Mouse (Mus musculus) kidney, embryonic 15.5 days (tissue): ENCODE data around the gene Surf1. TPM values are rescaled to one million over a fixed set of nuclear protein-coding genes. Genes with fewer than 3 reads are reported as not detected.
"Not testable (repeated sequence)": the region's sequence is repeated elsewhere in the genome, so short reads cannot be mapped to it uniquely, and the experiment has no call there.

Experiments
- ATAC-seq: fragments of 200-750 bp; cut with Nextera tagmentation; replicated peaks from 2 replicates; pipeline ENCODE4 v1.8.0; 2017; ENCODE audit warnings: moderate TSS enrichment; ENCODE audit not compliant: low FRiP score
- H3K27ac ChIP-seq: fragments of 300-500 bp; sonication (generic); 2 replicates; pipeline ENCODE4 v1.5.1; 2015; ENCODE audit warnings: mild to moderate bottlenecking, inconsistent platforms
- H3K27me3 ChIP-seq: fragments of 300-500 bp; sonication (generic); 2 replicates; pipeline ENCODE4 v1.6.1; 2015; ENCODE audit warnings: inconsistent platforms
- H3K36me3 ChIP-seq: fragments of 300-500 bp; sonication (generic); 2 replicates; pipeline ENCODE4 v1.6.1; 2015; ENCODE audit warnings: inconsistent platforms
- H3K4me1 ChIP-seq: fragments of 300-500 bp; sonication (generic); 2 replicates; pipeline ENCODE4 v1.6.1; 2015; ENCODE audit warnings: inconsistent platforms
- H3K4me2 ChIP-seq: fragments of 300-500 bp; sonication (generic); 2 replicates; pipeline ENCODE4 v1.6.1; 2015; ENCODE audit warnings: moderate library complexity, mild to moderate bottlenecking, inconsistent platforms
- H3K4me3 ChIP-seq: fragments of 300-500 bp; sonication (generic); replicated peaks from 2 replicates; pipeline ENCODE4 v1.5.1; 2015; ENCODE audit warnings: mild to moderate bottlenecking, inconsistent platforms
- H3K9ac ChIP-seq: fragments of 300-500 bp; sonication (generic); 2 replicates; pipeline ENCODE4 v1.6.1; 2015; ENCODE audit warnings: mild to moderate bottlenecking, inconsistent platforms
- H3K9me3 ChIP-seq: fragments of 300-500 bp; sonication (generic); replicated peaks from 2 replicates; pipeline ENCODE4 v1.6.1; 2016; ENCODE audit warnings: inconsistent platforms
- WGBS: fragments of 180-500 bp; shearing (Covaris S2); methylation state at CpG from one replicate; pipeline ENCODE4 v1.1.7; 2015; ENCODE audit warnings: mixed read lengths; 5-methylcytosine and 5-hydroxymethylcytosine counted together
- polyA plus RNA-seq: library from polyadenylated mRNA; unstranded; fragments of >200 nt; fragmentation: Nextera tagmentation; extraction: Ambion mirVana; gene quantifications from 2 replicates; pipeline ENCODE4 v1.2.1, GENCODE M21; 2015

Gene Surf1
- polyA plus RNA-seq, 1 experiment from 2014 or later: 58.1 TPM

DNA sequence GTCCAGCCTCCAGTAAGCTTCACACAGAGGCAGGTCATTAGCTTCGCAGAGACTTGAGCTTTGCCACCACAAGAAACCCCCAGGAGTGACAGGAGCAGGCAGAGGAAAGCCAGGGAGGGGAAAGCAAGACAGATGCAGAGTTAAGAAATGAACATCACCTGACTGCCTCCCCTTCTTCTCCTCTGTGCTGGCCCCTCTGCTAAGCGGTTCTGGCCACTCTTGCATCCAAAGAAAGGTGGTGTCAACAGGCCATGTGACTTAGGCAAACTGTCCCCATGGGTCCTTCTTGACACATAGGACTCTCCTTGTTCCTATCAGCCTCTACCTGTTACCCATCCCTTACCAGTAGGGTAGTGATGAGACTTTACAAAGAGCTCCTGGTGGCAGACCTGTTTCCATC lies 10.4 kb downstream of the Surf1 start:
- H3K4me2 ChIP-seq: no peak overlapping the region
- peaks cover 46% of the 10 kb centered on the region for H3K4me1 ChIP-seq
- no peak overlapping the region for H3K4me3 ChIP-seq
- ATAC-seq: no peak
- no peaks in the 10 kb centered on the region for H3K27me3 ChIP-seq
- no peak overlapping the region for H3K9ac ChIP-seq
- H3K9me3 ChIP-seq: no peaks in the 10 kb centered on the region
- 82% methylated on average over 2 of the region's 2 CpGs for WGBS
- peaks cover 43% of the 10 kb centered on the region for H3K36me3 ChIP-seq
- no peak overlapping the region for H3K27ac ChIP-seq

DNA sequence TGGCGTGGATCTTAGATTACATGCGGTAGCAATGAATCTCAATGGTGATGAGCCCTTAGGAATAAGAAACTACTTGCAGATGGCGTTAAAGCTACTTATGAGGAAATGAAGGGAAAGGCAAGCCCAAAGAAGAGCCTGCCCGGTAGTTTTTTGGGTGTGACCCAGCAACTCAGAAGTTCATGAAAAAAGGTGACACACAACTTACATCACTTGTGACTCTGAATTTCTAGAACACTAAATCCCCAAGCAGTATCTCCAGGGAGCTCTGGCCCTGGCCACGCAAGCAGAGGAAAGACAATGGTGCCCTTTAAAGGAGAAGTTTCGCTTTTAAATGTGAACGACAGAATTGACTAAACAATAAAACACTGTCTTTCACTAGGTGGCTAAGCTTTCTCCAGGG lies 13.0 kb downstream of the Surf1 start:
- ATAC-seq: no peak
- H3K36me3 ChIP-seq: peaks cover 63% of the 10 kb centered on the region
- H3K4me2 ChIP-seq: peak overlapping the region; percentile 70
- H3K27ac ChIP-seq: peak overlapping the region; percentile 95
- no peaks in the 10 kb centered on the region for H3K9me3 ChIP-seq
- no peaks in the 10 kb centered on the region for H3K27me3 ChIP-seq
- H3K4me1 ChIP-seq: peaks cover 33% of the 10 kb centered on the region
- WGBS: 10% methylated on average over 7 of the region's 7 CpGs
- H3K9ac ChIP-seq: peak overlapping the region; percentile 83
- H3K4me3 ChIP-seq: peak overlapping the region; percentile 87

DNA sequence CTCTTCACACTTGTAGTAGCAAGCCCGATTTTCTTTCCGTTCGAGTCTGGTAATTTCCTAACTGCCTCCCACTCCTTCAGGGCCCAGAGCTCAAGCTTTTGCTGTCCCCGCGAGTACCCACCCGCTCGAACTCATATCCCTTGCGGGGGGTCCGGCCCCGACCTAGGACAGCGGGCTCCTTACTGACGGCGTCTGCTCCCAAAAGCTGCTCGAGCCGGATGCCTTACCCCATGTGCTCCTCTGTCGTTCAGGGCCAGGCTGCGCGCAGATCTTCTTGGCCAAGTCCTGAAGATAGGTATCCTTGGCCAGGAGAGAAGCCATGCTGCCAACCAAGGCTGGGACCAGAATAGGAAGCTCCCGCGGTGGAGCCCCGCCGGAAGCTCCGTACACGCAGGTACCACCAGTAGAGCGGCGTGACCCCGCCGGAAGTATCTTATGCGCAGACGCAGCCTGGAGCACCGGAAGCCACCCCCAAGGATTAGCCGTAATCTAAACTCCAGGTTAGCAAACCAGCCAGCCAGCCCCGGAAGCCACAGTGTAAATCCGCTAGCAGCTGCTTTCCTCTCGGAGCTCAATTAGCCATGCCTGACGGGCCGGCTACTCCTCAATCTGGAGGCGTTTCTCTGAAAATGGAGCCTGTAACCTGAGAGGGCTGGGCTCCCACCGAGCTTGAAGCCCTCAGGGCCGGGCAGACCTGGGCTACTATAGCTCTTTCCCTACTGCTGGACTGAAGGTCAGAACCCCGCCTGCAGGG lies 13.7 kb downstream of the Surf1 start, which contains the start of gene Surf6:
TSS of gene Surf6 (minus strand) at position 413 of the 754 bp plus-strand sequence.
- Histone ChIP-seq H3K36me3 (peaks cover 63% of the 10 kb centered on the region), H3K27ac (peak within 1 kb of the TSS; percentile 95), H3K27me3 (no peaks in the 10 kb centered on the region), H3K9ac (peak within 1 kb of the TSS; percentile 83), H3K4me3 (peak within 1 kb of the TSS; percentile 87), H3K4me1 (peaks cover 31% of the 10 kb centered on the region), H3K4me2 (peak within 1 kb of the TSS; percentile 70), H3K9me3 (no peaks in the 10 kb centered on the region)
- peak; percentile 93 for ATAC-seq
- WGBS: under 1% methylated on average over 41 of the region's 41 CpGs

DNA sequence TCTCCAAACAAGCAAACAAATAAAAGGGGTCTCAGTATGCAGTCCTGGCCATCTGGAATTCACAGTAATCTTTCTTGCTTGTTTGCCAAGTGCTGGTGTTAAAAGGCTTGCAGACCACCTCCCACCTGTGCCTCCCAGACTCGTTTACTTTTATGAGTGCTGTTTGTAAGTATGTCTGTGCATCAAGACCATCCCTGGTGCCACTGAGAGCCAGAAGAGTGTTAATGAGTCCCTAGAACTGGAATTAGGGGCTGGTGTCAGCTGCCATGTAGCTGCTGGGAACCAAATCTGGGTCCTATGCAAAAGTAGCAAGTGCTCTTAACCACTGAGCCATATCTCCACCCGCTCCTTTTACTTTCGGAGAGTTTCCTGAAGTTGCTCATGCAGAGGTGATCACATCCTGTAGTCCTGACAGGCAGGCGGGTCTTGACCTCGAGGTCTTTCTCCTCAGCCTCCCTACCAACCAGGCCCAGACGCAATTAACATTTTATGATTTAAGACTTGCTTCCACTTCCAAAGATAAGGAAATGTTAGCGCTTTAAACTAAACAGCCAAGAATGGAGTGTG lies 14.4 kb downstream of the Surf1 start:
- Histone ChIP-seq H3K4me3 (peak overlapping the region; percentile 87), H3K27ac (peak overlapping the region; percentile 95), H3K9ac (peak overlapping the region; percentile 83), H3K27me3 (no peaks in the 10 kb centered on the region), H3K9me3 (no peaks in the 10 kb centered on the region), H3K4me1 (peaks cover 26% of the 10 kb centered on the region), H3K36me3 (peaks cover 63% of the 10 kb centered on the region), H3K4me2 (peak overlapping the region; percentile 70)
- ATAC-seq: no peak
- WGBS: 6% methylated on average over 7 of the region's 7 CpGs

DNA sequence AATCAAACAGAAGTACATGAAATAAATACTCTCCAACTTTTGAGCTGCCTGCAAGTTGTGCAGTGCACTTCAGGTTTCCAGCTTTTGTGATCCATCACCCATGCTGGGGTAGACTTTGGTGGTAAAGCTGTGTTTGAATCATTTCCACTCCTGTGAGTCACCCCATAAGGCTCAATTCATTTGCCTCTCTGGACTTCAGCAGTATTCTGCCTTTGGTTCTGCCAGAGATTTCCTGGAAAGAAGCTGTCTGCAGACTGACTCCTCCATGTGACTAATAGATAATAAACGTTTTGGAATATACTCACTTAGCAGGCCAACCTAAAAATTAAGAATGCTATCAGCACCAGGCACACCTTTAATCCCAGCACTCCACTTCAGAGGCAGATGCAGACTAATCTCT lies 15.6 kb downstream of the Surf1 start:
- no peak for ATAC-seq
- Histone ChIP-seq H3K36me3 (peaks cover 63% of the 10 kb centered on the region), H3K4me3 (no peak overlapping the region), H3K27me3 (no peaks in the 10 kb centered on the region), H3K27ac (no peak overlapping the region), H3K4me1 (peaks cover 26% of the 10 kb centered on the region), H3K9me3 (no peaks in the 10 kb centered on the region), H3K9ac (no peak overlapping the region), H3K4me2 (no peak overlapping the region; the same call in 1 of the 2 replicates)
- 71% methylated on average over 1 of the region's 1 CpGs for WGBS

DNA sequence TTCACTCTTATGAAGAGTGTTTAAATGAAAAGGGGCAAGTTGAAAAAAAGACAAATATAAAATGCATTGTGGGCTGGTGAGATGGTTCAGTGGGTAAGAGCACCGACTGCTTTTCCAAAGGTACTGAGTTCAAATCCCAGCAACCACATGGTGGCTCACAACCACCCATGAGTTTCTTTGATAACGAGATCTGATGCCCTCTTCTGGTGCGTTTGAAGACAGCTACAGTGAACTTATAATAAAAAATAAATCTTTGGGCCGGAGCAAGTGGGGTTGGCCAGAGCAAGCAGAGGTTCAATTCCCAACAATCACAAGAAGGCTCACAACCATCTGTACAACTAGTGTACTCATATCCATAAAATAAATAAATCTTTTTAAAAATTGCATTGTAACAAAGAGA lies 20.4 kb downstream of the Surf1 start:
- H3K9ac ChIP-seq: no peak overlapping the region
- WGBS: 90% methylated on average over 4 of the region's 4 CpGs
- H3K4me1 ChIP-seq: peaks cover 1% of the 10 kb centered on the region; the same call in 1 of the 2 replicates
- no peaks in the 10 kb centered on the region for H3K9me3 ChIP-seq
- no peaks in the 10 kb centered on the region for H3K27me3 ChIP-seq
- ATAC-seq: no peak
- H3K27ac ChIP-seq: no peak overlapping the region
- no peak overlapping the region for H3K4me2 ChIP-seq
- no peak overlapping the region for H3K4me3 ChIP-seq
- H3K36me3 ChIP-seq: peaks cover 92% of the 10 kb centered on the region

DNA sequence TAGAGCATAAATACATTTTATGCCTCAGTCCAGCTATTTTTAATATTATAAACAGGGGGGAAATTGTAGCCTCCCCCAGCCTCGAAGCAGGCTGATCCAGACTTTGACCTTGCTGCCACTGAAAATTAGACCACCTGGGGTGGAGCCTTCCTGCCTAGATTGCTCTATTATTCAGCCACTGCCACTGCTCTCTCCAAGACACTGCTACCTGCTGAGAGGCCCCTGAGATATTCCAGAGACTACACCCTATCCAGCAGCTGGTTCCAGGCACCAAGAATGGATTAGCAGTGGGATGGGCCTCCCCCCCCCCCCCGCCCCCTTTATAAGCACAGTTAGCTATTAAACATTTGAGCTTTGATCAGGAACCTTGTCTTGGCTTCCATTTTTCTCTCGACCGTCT lies 30.2 kb downstream of the Surf1 start:
- not testable (repeated sequence) for H3K9me3 ChIP-seq, H3K27me3 ChIP-seq, H3K27ac ChIP-seq, ATAC-seq, H3K9ac ChIP-seq, H3K4me1 ChIP-seq, H3K4me2 ChIP-seq, H3K4me3 ChIP-seq
- WGBS: 67% methylated on average over 4 of the region's 4 CpGs
- peaks cover 30% of the 10 kb centered on the region for H3K36me3 ChIP-seq

DNA sequence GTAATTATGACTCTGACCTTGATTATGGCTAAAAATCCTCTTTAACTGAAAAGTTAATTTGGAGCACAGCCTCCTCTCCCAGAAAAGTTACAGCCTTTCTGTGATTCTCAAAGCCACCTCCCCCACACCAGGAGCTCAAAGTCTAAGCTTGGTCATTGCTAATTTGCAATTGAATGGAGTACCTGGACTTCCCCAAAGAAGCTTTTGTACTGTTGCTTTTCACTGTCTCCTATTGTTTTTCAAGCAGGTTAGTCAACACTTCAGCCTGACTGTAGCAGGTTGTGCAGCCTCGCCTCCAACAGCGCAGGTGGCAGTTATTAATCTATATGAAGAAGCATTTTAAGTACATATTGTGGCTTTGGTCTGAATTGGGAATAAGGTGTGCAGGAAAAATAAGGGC lies 30.8 kb downstream of the Surf1 start:
- not testable (repeated sequence) for H3K4me1 ChIP-seq
- 95% methylated on average over 2 of the region's 2 CpGs for WGBS

DNA sequence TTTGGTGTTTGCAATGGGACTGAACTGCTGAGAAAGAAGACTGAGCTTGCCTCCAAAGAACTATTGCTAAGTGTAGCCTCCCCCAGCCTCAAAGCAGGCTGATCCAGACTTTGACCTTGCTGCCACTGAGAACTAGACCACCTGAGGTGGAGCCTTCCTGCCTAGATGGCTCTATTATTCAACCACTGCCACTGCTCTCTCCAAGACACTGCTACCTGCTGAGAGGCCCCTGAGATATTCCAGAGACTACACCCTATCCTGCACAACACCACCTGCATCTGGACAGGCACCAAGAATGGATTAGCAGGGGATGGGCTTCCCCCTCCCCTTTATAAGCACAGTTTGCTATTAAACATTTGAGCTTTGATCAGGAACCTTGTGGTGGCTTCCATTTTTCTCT lies 37.8 kb downstream of the Surf1 start:
- Histone ChIP-seq H3K4me2 (no peak overlapping the region), H3K27ac (no peak overlapping the region)

More for the DNA sequence above, 30.8 kb downstream of the Surf1 start:
- H3K27ac ChIP-seq, ATAC-seq, H3K9ac ChIP-seq, H3K4me3 ChIP-seq, H3K4me2 ChIP-seq, H3K27me3 ChIP-seq, H3K9me3 ChIP-seq: not testable (repeated sequence)
- H3K36me3 ChIP-seq: peaks cover 24% of the 10 kb centered on the region

DNA sequence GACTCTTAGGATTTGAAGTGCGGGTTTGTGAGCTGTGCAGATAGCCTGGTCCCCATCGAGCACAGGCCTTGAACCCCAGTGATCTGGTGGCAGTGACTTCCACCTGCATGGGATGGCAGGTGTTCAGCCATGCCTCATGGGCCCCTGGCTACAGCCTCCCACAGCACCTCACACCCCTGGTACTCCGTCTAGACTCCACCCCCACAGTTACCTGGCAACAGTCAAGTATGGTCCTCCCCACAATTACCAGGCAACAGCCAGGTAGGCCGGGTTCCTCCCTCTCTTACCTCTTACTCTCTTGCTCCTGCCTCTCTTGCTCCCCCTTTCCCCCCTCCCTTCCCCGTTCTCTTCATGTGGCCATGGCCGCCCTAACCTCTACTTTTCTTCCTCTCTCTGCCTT lies 45.7 kb downstream of the Surf1 start:
- Histone ChIP-seq H3K36me3 (no peaks in the 10 kb centered on the region), H3K4me1 (no peaks in the 10 kb centered on the region), H3K9ac (no peak overlapping the region), H3K27me3 (no peaks in the 10 kb centered on the region), H3K9me3 (no peaks in the 10 kb centered on the region), H3K27ac (no peak overlapping the region), H3K4me3 (no peak overlapping the region), H3K4me2 (no peak overlapping the region)
- WGBS: 64% methylated on average over 6 of the region's 6 CpGs
- ATAC-seq: no peak

More for the DNA sequence above, 37.8 kb downstream of the Surf1 start:
- no peak overlapping the region for H3K4me3 ChIP-seq
- H3K36me3 ChIP-seq: no peaks in the 10 kb centered on the region
- no peaks in the 10 kb centered on the region for H3K4me1 ChIP-seq
- no peak overlapping the region for H3K9ac ChIP-seq
- no peaks in the 10 kb centered on the region for H3K27me3 ChIP-seq
- peaks cover 4% of the 10 kb centered on the region; the same call in 1 of the 2 replicates for H3K9me3 ChIP-seq
- no peak for ATAC-seq

DNA sequence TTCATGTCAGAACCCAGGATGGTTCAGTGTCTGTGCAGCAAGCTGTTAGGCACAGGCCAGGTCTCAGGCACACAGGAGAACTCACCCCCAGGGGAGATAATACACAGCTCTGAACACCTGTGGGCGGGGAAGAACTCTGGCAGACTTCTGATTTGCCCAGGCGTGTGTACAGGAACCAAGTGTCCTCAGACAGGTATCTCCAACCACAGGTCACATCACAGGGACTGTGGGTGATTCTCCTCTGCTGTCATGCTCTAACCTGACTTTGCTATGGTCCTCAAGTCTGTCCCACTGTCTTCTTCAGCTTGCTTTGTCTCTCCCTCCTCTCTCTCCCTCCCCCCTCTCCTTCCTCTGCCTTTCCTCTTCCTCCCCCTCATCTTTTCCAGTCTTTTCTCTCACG lies 51.5 kb downstream of the Surf1 start, which contains the start of gene Abo:
TSS of gene Abo (minus strand) at position 101 of the 400 bp plus-strand sequence.
- ATAC-seq: no peak
- WGBS: 73% methylated on average over 3 of the region's 3 CpGs
- H3K27me3 ChIP-seq: no peaks in the 10 kb centered on the region
- no peak within 1 kb of the TSS for H3K4me2 ChIP-seq
- H3K27ac ChIP-seq: no peak within 1 kb of the TSS
- no peaks in the 10 kb centered on the region for H3K9me3 ChIP-seq
- no peaks in the 10 kb centered on the region for H3K36me3 ChIP-seq
- no peak within 1 kb of the TSS for H3K9ac ChIP-seq
- H3K4me1 ChIP-seq: no peaks in the 10 kb centered on the region
- no peak within 1 kb of the TSS for H3K4me3 ChIP-seq
